Mouse (Mus musculus) cerebellum, adult 9-11 months (tissue): Measurements from ENCODE around the gene Samhd1.

ENCODE experiments used
- DNase-seq: peaks from one replicate; pipeline ENCODE4 v3.0.0; 2022

Gene Samhd1

GRCm38 (mm10) chr2:157135529-157136120, 560 bp upstream of the Samhd1 start:
- DNase-seq = no peak

- DNase-seq = no peak
Measured at GRCm38 (mm10) chr2:157134479-157134931, 560 bp downstream of the Samhd1 start.

GRCm38 (mm10) chr2:157133769-157134478, 1.1 kb downstream of the Samhd1 start:
- DNase-seq = no peak

DNA sequence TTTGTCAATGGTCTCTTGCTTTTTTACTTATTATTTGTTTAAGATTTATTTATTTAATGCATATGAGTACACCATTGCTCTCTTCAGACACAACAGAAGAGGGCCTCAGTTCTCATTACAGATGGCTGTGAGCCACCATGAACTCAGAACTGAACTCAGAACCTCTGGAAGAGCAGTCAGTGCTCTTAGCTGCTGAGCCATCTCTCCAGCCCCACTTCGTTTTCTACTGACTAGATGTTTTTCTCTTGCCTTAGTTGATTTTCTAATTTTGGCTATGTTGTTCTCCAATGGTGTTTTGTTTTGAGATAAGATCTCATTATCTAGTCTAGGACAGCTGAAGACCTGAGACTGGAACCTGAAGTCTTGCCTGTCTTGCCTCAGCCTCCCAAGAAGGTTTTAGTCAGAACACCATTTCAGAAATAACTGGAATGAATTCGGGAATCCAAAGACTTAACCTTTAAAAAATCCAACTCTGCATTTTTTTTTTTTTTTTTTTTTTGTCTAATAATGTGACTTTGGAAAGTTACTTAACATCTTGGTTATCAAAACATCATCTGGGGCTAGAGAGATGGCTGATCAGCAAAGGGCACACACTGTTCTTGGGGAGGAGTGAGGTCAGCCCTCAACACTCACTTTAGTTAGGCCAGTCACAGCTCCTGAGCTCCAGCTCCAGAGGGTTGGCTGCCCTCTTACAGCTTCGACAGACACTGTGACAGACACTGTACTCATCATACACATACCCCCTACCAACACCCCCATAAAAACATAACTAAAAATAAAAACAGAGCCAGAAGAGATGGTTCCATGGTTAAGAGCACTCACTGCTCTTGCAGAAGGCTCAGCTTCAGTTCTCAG, 2.2 kb downstream of the Samhd1 start:
- no peak for DNase-seq

DNA sequence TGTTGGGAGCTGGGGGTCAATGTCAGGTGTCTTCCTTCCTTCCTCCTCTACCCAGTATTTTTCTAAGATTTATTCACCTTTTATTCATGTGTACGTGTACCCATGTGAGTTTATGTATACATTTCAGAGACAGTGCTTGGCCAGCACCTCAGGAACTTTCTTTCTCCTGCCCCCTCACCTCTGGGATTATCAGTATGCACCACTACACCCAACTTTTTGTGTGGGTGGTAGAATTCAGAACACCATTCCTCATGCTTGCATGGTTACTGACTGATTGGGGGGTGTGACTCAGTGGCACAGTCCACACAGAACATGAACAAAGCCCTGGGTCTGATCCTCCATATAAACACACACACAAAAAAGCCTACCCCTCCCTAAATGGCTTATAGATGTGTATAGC, 3.0 kb downstream of the Samhd1 start:
- DNase-seq = no peak

DNA sequence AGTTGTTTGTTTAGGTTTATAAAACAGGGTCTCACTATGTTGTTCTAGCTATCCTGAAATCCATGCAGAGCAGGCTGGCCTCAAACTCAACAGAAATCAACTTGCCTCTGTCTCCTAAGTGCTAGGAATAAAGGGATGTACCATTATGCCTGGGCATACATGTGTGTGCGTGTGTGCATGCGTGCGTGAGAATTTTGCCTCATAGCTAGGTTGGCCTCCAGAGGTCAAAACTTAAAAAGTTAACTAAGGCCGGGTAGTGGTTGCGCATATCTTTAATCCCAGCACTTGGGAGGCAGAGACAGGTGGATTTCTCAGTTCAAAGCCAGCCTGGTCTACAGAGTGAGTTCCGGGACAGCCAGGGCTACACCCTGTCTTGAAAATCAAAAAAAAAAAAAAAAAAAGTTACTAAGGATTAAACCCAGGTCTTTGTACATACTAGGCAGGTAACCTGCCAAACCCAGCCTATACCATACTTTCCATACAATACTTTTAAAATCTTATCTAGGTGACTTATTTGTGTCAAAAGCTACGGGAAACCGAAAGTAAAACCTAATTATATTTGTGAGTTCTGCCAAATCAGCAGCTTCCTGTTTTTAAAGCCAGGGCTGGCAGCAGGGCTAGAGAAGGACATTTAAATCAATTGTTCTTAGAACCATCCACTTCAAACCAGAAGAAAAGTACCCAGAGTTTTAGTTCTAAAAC, 4.1 kb downstream of the Samhd1 start:
- DNase-seq = no peak

DNA sequence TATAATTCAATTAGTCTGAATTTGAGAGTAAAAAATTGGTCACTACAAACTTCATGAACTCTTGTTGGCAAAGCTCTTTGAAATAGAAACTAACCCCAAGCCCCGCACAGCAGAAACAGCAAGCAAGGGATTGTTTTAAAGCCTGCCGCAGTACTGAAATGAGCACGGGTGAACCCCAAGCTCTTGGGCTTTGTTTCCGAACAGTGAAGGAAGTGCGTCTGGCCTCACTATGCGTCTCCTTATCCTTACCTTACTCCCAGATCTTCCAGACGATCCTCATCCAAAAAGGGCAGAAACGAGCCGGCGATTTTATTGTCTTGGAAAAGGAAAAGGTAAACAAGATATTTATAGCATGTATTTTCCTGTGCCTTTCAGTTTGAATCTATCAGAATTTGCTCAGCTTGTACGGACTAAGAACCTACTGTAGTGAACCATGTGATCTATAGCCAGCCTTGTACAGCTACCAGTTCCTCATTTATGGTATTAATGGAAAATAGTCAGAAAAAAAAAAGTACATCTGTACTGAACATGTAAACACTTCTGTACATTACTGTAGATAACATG, 5.4 kb downstream of the Samhd1 start:
- no peak for DNase-seq

DNA sequence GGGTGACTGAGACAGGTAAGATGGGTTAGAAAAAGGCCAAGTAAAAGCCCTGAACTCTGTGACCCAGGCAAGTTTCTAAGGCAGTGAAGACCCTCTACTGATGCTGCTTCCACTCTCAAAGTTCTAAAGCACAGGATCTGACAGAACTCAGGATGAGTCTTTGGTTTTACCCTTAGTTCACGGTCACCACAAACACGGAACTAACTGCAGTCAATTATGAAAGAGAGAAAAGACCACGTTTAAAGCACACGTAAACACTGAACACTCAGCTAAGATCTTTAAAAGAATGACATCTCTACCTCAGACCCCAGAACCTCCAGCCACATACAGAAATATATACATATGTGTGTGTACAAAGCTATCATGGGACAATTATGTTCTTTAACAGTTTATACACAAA, 6.0 kb downstream of the Samhd1 start:
- no peak for DNase-seq

DNA sequence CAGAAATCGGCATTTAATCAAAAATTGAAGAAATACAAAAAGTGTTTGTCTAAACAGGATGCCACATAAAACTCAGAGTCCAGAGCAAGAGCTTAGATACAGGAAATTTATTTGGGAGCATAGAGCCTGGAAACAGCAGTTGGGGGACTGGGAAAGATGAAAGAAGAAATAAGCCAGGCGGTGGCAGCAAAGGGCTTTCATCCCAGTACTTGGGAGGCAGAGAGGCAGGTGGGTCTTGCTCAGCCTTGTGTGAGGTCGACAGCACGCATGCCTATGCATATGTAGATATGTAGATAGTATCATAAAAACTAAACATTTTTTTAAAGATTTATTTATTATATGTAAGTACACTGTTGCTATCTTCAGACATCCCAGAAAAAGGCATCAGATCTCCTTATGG, 7.0 kb downstream of the Samhd1 start:
- no peak for DNase-seq

- DNase-seq = no peak
Measured at GRCm38 (mm10) chr2:157127370-157127769, 7.7 kb downstream of the Samhd1 start.

GRCm38 (mm10) chr2:157125246-157125645, 9.8 kb downstream of the Samhd1 start:
- no peak for DNase-seq

- DNase-seq = no peak
Measured at GRCm38 (mm10) chr2:157121766-157122165, 13.3 kb downstream of the Samhd1 start.

DNA sequence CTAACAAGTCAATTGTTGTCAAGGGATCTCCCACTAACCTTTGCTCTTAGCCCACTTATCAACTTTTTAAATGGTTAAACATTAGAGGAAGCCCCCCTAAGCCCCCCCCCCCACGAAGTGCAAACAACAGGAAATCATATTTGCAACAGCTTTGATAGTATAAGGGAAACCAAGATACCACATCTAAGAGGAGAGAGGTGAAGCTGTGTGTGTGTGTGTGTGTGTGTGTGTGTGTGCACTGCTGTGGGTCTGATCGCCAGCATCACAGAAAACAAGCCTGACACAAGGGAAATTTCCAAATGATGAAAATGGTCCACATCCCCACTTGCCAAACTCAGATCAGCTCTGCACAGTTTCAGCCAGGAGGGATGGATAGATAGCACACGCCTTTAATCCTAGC, 16.0 kb downstream of the Samhd1 start:
- no peak for DNase-seq

DNA sequence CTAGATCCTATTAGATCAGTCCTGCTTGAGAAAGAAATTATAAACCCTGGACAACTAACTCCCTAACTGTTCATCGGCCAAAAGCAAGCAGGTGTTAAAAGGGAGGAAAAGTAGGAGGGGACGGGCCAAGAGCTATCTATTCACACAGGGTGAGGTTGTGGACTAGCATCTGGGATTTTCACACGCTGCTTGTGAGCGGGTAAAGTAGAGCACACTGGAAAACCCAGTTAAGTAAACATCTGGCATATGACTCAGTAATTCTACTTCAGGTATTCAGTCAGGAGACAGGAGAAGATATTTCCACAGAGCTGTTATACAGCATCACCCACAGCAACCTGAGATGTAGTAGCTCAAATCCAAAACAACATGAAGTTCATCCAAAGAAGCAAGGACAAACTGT, 16.5 kb downstream of the Samhd1 start:
- no peak for DNase-seq

DNA sequence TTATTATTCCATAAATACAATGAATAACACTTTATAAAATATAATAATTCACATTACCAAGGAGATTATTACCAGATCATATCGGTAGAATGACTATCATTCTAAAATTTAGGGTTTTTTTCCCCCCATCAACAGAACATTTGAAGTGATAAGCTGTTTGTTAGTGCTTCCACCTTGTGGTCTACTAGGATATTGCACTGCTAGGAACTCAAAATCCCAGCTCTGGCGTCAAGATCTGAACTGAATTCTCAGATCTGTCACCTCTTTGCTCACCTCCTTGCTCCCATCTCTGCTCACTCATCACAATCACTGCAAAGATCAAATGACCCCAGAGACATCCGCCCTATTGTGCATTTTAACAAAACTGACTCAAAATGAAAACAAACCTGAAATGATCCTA, 18.1 kb downstream of the Samhd1 start:
- no peak for DNase-seq

DNA sequence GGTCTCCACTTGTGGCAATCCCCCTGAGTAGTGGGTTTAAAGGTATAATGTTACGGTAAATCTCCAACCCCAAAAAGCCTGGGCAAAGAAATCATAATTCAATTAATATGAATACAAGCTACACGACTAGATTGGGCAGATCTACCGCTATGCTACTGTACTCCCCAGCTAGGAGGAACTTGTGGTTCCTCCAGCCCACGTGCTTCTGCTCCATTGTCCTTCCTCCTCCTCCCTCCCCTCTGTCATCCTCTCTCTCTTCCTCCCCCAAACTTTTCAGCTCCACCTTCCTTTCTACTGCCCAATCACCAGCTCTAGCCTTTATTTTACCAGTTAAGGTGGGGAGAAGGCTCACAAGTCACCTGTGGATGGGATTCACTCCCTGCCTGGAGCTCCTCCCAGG, 26.8 kb downstream of the Samhd1 start:
- DNase-seq = no peak

GRCm38 (mm10) chr2:157104454-157104853, 30.6 kb downstream of the Samhd1 start:
- no peak for DNase-seq

GRCm38 (mm10) chr2:157102256-157102655, 32.8 kb downstream of the Samhd1 start:
- DNase-seq = no peak

GRCm38 (mm10) chr2:157101650-157102049, 33.4 kb downstream of the Samhd1 start:
- DNase-seq = no peak

GRCm38 (mm10) chr2:157100319-157100605, 34.8 kb downstream of the Samhd1 start:
- DNase-seq = no peak

GRCm38 (mm10) chr2:157099532-157100318, 35.3 kb downstream of the Samhd1 start:
- DNase-seq = no peak
